Mouse (Mus musculus) lung, embryonic 15.5 days (tissue): Measurements from ENCODE around the gene Itih3. TPM values are rescaled to one million over a fixed set of nuclear protein-coding genes. Genes with fewer than 3 reads are reported as not detected.

Experiments used
- ATAC-seq: fragments of 200-750 bp; cut with Nextera tagmentation; 2 replicates; pipeline ENCODE4 v1.8.0; 2017; ENCODE audit warnings: moderate number of reproducible peaks, borderline replicate concordance; ENCODE audit not compliant: low FRiP score, low TSS enrichment; ENCODE audit errors: extremely low read depth
- H3K27ac ChIP-seq: fragments of 300-500 bp; sonication (generic); 2 replicates; pipeline ENCODE4 v1.5.1; 2015; ENCODE audit warnings: moderate library complexity, mild to moderate bottlenecking, inconsistent platforms
- H3K27me3 ChIP-seq: fragments of 300-500 bp; sonication (generic); 2 replicates; pipeline ENCODE4 v1.6.1; 2015; ENCODE audit warnings: inconsistent platforms
- H3K36me3 ChIP-seq: fragments of 300-500 bp; sonication (generic); 2 replicates; pipeline ENCODE4 v1.6.1; 2015; ENCODE audit warnings: inconsistent platforms
- H3K4me1 ChIP-seq: fragments of 300-500 bp; sonication (generic); 2 replicates; pipeline ENCODE4 v1.6.1; 2015; ENCODE audit warnings: inconsistent platforms
- H3K4me2 ChIP-seq: fragments of 300-500 bp; sonication (generic); 2 replicates; pipeline ENCODE4 v1.6.1; 2015; ENCODE audit warnings: inconsistent platforms, mild to moderate bottlenecking, moderate library complexity
- H3K4me3 ChIP-seq: fragments of 300-500 bp; sonication (generic); 2 replicates; pipeline ENCODE4 v1.5.1; 2015; ENCODE audit warnings: mild to moderate bottlenecking, inconsistent platforms
- H3K9ac ChIP-seq: fragments of 300-500 bp; sonication (generic); 2 replicates; pipeline ENCODE4 v1.6.1; 2015; ENCODE audit warnings: inconsistent platforms
- H3K9me3 ChIP-seq: fragments of 300-500 bp; sonication (generic); 2 replicates; pipeline ENCODE4 v1.6.1; 2016; ENCODE audit warnings: inconsistent platforms
- WGBS: fragments of 180-500 bp; shearing (Covaris S2); methylation state at CpG from one replicate; pipeline ENCODE4 v1.1.7; 2015; 5-methylcytosine and 5-hydroxymethylcytosine counted together
- polyA plus RNA-seq: library from polyadenylated mRNA; unstranded; fragments of >200 nt; fragmentation: Nextera tagmentation; extraction: Ambion mirVana; gene quantifications from 2 replicates; pipeline ENCODE4 v1.2.1, GENCODE M21; 2015

Gene Itih3
- polyA plus RNA-seq: 0.50 and 2.4 TPM in 2 replicates

DNA sequence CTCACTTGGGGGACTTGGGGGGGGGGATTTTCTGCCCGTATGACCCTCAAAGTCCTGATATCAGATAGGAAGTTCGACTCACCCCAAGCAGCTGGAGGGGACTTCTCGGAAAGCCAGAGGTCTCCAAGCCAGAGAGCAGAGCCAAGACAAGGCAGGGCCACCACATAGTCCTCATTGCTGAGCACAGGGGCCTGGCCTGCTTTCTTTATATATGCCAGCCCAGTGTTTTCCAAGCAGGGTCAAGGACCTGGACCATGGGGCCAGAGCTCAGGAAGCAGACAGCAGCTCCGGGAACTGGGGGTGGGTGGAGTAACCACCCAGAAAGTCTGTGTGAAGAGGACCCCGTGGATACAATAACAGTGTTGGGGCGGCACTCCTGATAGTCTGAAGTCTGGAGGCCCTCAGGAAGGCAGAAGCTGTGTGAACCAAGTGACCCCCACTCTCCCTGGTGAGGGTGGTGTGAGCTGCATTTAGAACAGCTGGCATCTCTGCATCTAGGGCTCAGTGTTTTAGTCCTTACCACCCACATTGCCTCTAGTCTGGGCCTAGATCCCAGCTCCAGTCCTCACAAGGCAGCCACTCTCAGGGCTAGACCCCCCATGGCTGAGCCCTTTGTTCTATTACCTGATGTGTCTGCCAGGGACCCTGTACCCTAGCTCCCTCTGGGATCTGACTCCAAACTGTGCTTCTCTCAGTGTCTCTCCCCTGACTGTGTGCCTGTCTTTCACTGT lies at the start of gene Itih3:
Gene Itih3, minus strand, starts transcription at position 386 of the 731 bp plus-strand sequence.
- no peak within 1 kb of the TSS for H3K9ac ChIP-seq
- H3K36me3 ChIP-seq: no peaks in the 10 kb centered on the region
- H3K27me3 ChIP-seq: no peaks in the 10 kb centered on the region
- no peak within 1 kb of the TSS for H3K4me3 ChIP-seq
- WGBS: 35% methylated on average over 6 of the region's 6 CpGs
- 0 out of 2 replicates have a peak, but pooled peaks have one; percentile 39 for ATAC-seq
- H3K9me3 ChIP-seq: no peaks in the 10 kb centered on the region
- H3K4me2 ChIP-seq: no peak within 1 kb of the TSS
- H3K4me1 ChIP-seq: 0 out of 2 replicates have a peak, but pooled peaks cover 12% of the 10 kb centered on the region
- no peak within 1 kb of the TSS for H3K27ac ChIP-seq

DNA sequence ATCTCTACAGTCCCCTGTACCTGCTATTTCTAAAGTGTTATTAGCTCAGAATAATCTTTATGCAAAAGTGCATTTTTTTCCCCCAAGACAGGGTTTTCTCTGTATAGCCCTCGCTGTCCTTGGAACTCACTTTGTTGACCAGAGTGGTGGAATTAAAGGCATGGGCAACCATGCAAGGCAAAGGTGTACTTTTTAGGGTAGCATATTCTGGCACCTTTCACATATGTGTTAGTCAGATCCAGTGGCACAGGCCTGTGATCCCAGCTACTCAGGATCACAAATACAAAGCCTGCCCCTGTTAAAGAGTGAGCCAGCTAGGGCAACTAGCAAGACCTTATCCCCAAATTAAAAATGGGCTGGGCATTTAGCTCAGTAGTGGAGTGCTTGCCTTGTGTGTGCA lies 36.8 kb upstream of the Itih3 start:
- Histone ChIP-seq H3K27ac (no peak overlapping the region), H3K9me3 (no peaks in the 10 kb centered on the region), H3K4me1 (no peaks in the 10 kb centered on the region), H3K4me2 (no peak overlapping the region), H3K4me3 (no peak overlapping the region), H3K9ac (no peak overlapping the region), H3K27me3 (no peaks in the 10 kb centered on the region), H3K36me3 (no peaks in the 10 kb centered on the region; the same call in 1 of the 2 replicates)
- WGBS: 89% methylated on average over 1 of the region's 1 CpGs
- ATAC-seq: no peak

DNA sequence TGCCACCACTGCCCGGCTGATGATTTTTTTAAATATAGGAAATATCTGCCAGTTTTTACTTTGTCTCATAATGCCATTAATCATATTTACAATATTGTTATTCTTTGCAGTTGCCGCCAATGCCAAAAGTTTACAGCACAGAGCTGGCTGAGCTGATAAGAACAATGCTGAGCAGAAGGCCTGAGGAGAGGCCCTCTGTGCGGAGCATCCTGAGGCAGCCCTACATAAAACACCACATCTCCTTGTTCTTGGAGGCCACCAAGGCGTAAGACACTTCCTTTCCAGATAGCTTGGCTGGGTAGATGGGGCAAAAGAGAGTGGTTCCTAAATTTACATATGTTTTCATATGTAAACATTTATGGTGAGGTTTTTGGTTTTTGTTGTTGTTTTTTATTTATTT lies 35.5 kb upstream of the Itih3 start:
- Histone ChIP-seq H3K9ac (no peak overlapping the region), H3K4me3 (no peak overlapping the region), H3K27ac (no peak overlapping the region), H3K4me2 (no peak overlapping the region), H3K27me3 (no peaks in the 10 kb centered on the region), H3K4me1 (no peaks in the 10 kb centered on the region), H3K9me3 (no peaks in the 10 kb centered on the region), H3K36me3 (no peaks in the 10 kb centered on the region; the same call in 1 of the 2 replicates)
- ATAC-seq: no peak
- WGBS: 84% methylated on average over 4 of the region's 4 CpGs

DNA sequence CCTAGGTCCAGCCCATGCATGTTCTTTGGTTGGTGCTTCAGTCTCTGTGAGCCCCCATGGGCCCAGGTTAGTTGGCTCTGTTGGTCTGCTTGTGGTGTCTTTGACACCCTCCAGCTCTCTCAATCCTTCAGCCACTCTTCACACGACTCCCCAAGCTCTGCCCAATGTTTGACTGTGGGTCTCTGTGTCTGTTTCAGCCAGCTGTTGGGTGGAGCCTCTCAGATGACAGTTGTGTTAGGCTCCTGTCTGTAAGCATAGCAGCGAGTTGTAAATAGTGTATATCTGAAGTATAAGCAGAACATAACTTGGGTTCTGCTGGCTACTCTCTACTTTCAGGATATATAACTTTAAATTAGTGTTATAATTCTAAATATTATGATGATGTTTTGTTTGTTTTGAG lies 35.0 kb upstream of the Itih3 start:
- no peak for ATAC-seq
- Histone ChIP-seq H3K27me3 (no peaks in the 10 kb centered on the region), H3K36me3 (no peaks in the 10 kb centered on the region; the same call in 1 of the 2 replicates), H3K4me3 (no peak overlapping the region), H3K9ac (no peak overlapping the region), H3K4me2 (no peak overlapping the region), H3K9me3 (no peaks in the 10 kb centered on the region), H3K4me1 (no peaks in the 10 kb centered on the region), H3K27ac (no peak overlapping the region)
- WGBS: 77% methylated on average over 2 of the region's 2 CpGs

DNA sequence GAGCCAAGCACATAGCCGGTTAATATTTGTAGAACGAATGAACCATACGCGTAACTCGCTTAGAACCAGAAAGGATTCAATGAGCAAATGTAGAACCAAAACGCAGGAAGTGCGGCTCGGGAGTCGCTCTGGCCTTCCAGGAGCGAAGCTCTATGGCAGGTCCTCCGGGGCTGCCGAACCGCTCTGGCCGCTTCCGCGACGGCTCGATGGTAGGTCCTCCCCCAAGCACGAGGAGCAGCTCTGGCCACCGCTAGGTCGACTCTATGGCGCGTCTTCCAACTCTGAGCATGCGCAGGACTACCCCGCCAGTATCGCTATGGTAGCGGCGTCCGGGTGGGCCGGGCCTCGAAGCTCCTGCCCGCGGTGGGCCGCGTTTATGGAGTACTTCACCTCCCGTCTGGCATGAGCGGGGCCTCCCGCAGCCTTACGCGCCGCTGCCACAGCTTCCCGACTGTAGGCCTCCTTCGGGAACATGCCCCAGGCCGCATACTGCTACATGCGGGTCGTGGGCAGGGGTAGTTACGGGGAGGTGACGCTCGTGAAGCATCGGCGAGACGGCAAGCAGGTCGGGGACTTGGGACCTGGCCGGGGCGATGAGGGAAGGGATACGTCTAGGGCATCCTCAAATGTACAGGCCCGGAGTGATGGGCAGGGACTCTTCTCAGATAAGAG lies 27.7 kb upstream of the Itih3 start, which contains the start of gene Nek4:
Gene Nek4, plus strand, starts transcription at position 224 of the 672 bp plus-strand sequence.
- H3K4me2 ChIP-seq: peak within 1 kb of the TSS; percentile 81
- no peaks in the 10 kb centered on the region for H3K36me3 ChIP-seq
- peak within 1 kb of the TSS; percentile 79 for H3K9ac ChIP-seq
- H3K27me3 ChIP-seq: no peaks in the 10 kb centered on the region
- H3K9me3 ChIP-seq: no peaks in the 10 kb centered on the region
- H3K4me3 ChIP-seq: peak within 1 kb of the TSS; percentile 87
- ATAC-seq: peak; percentile 99
- WGBS: under 1% methylated on average over 57 of the region's 57 CpGs
- peak within 1 kb of the TSS; percentile 57 for H3K27ac ChIP-seq
- peaks cover 4% of the 10 kb centered on the region; the same call in 1 of the 2 replicates for H3K4me1 ChIP-seq

DNA sequence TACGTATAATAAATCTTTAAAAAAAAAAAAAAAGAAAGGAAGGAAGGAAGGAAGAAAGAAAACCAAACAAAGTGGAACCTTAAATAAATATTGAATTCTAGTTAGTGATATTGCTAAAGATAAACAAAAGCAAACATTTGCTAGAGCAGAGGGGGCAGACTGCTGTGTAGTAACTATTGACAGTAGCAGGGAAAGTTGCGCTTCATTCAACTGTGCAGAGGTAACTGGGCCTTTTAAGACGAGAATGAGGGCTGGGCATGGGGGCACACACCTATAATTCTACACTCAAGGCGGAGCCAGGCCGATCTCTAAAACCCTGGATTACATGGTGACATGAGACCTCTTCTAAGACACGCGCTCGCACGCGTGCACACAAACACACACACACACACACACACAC lies 26.4 kb upstream of the Itih3 start:
- Histone ChIP-seq H3K4me2 (no peak overlapping the region), H3K4me1 (peaks cover 4% of the 10 kb centered on the region; the same call in 1 of the 2 replicates), H3K9me3 (no peaks in the 10 kb centered on the region), H3K36me3 (no peaks in the 10 kb centered on the region), H3K9ac (no peak overlapping the region), H3K27me3 (no peaks in the 10 kb centered on the region), H3K4me3 (no peak overlapping the region), H3K27ac (no peak overlapping the region)
- 89% methylated on average over 10 of the region's 10 CpGs for WGBS
- ATAC-seq: no peak

DNA sequence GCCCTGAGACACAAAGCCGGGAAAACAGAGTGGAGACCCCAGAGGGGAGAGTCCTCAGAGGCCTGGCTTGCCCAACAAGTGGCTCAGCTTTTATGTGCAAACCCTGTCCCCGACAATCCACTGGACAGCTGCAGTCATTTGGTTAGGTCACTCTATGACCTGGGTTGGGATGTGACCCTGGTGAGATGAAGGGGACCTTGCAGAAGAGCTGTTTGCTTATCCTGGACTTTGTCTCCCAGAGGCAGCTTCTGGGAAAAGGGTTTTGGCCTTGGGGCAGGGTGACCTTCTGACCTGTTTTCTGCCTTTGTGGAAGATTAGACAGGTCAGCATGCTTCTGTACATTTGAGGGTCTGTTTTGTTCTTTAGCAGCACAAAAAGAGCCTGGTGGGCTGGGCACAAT lies 21.2 kb upstream of the Itih3 start:
- Histone ChIP-seq H3K4me1 (no peaks in the 10 kb centered on the region), H3K9me3 (no peaks in the 10 kb centered on the region), H3K4me3 (no peak overlapping the region), H3K27me3 (no peaks in the 10 kb centered on the region), H3K4me2 (no peak overlapping the region), H3K27ac (no peak overlapping the region), H3K9ac (no peak overlapping the region), H3K36me3 (no peaks in the 10 kb centered on the region)
- no peak for ATAC-seq
- 83% methylated on average over 2 of the region's 2 CpGs for WGBS

DNA sequence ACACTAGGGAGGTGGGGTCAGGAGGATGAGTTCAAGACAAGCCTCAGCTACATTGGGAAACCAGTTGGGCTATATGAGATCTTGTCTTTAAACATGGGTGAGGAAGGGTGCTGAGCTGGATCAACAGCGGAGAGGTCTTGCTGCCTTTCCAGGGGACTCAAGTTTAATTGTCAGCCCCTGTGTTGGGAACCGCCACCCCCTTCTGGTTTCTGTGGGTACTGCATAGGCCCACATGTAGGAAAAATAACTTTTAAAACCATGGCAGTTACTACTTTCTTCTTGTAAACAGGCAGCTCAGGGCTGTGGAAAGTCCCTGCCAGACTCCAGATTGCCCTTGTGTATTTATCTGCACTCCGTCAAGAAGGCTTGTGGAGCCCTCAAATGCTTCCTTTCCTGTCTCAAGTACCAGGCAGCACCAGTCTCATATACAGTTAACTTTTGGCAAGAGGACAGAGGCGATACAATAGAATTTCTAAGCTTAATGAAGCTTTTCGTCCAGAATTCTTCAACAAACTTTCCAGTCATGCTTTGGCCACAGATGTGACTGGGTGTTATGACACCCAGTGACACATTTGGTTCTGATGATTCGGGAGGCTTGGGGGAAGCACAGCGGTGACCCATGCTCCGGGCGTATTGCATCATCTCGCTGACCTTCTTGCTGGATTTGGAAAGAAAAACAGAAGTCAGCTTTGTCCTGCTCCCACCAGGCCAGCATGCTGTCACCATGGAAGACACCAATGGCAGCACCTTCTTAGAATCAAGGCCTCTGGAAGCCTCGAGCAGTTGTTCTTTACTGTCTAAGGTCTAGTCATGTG lies 20.5 kb upstream of the Itih3 start:
- no peak overlapping the region for H3K27ac ChIP-seq
- H3K9ac ChIP-seq: no peak overlapping the region
- H3K27me3 ChIP-seq: no peaks in the 10 kb centered on the region
- no peak overlapping the region for H3K4me2 ChIP-seq
- WGBS: 54% methylated on average over 11 of the region's 11 CpGs
- H3K36me3 ChIP-seq: no peaks in the 10 kb centered on the region
- no peaks in the 10 kb centered on the region for H3K9me3 ChIP-seq
- H3K4me3 ChIP-seq: no peak overlapping the region
- ATAC-seq: peak; percentile 29; the same call in 1 of the 2 replicates
- no peaks in the 10 kb centered on the region for H3K4me1 ChIP-seq

DNA sequence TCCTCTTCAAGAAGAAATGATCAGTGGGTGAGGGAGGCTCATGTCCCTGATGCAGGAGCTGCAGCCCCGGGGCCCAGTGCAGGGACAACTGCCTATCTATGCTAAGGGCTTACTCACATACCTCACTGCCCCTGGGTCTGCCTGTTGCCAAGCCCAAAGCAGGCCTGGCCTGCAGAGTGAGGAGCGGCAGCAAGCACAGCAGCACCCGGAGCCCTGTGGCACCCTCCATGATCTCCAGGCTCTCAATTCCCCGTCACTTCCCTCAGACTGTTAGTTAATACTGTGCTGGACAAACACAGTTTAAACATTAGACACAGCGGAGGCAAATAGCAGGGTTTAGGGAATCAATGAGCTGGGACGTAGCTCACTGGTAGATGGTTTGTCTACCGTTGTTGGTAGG lies 19.5 kb upstream of the Itih3 start, which contains the start of gene Itih1:
Gene Itih1, minus strand, starts transcription at position 252 of the 400 bp plus-strand sequence.
- H3K4me3 ChIP-seq: no peak within 1 kb of the TSS
- H3K27ac ChIP-seq: no peak within 1 kb of the TSS
- no peaks in the 10 kb centered on the region for H3K4me1 ChIP-seq
- H3K27me3 ChIP-seq: no peaks in the 10 kb centered on the region
- H3K4me2 ChIP-seq: no peak within 1 kb of the TSS
- H3K36me3 ChIP-seq: no peaks in the 10 kb centered on the region
- WGBS: 79% methylated on average over 7 of the region's 7 CpGs
- no peaks in the 10 kb centered on the region for H3K9me3 ChIP-seq
- no peak for ATAC-seq
- H3K9ac ChIP-seq: no peak within 1 kb of the TSS

DNA sequence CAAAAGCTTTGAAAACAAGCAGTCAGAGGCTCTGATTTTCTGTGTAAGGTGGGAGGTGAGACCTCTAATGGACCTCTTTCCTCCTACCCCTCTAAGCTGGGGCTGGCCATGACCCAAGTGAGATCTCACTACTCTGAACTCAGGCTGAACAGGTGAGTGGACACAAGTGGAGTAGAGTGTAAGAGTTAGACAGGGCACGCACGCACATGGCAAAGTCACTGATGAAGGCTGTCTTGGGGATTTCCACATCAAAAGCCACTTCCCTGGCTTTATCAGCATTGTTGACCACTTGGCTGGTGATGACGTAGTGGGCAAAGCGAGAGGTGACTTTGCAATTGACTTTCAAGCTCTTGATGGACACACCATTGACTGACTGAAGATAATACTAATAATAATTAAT lies 18.7 kb upstream of the Itih3 start:
- Histone ChIP-seq H3K4me2 (no peak overlapping the region), H3K9ac (no peak overlapping the region), H3K9me3 (no peaks in the 10 kb centered on the region), H3K4me3 (no peak overlapping the region), H3K36me3 (no peaks in the 10 kb centered on the region), H3K4me1 (no peaks in the 10 kb centered on the region), H3K27me3 (0 out of 2 replicates have a peak, but pooled peaks cover 4% of the 10 kb centered on the region), H3K27ac (no peak overlapping the region)
- ATAC-seq: no peak
- WGBS: 83% methylated on average over 4 of the region's 4 CpGs

DNA sequence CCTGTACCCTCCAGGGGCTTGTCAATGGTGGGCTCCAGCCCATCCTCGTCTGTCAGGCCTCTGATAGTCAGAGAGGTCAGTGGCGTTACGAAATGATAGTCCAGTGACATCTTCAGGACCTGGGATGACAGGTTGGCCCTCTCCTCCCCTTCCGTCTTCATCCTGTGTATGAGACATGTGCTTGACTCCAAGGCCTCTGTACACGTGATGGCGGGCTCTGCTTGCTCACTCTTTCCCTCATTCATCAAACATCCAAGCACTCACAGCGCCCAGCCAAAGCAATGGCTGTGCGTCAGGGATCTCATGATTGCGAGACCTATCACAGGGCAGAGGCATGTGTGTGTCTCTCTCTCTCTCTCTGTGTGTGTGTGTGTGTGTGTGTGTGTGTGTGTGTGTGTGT lies 9.8 kb upstream of the Itih3 start:
- WGBS: 75% methylated on average over 9 of the region's 9 CpGs

More for the DNA sequence above, 9.8 kb upstream of the Itih3 start:
- no peaks in the 10 kb centered on the region for H3K4me1 ChIP-seq
- no peak overlapping the region for H3K4me3 ChIP-seq
- H3K36me3 ChIP-seq: no peaks in the 10 kb centered on the region
- no peak for ATAC-seq
- H3K27ac ChIP-seq: no peak overlapping the region
- no peak overlapping the region for H3K4me2 ChIP-seq
- H3K9me3 ChIP-seq: no peaks in the 10 kb centered on the region
- 0 out of 2 replicates have a peak, but pooled peaks cover 4% of the 10 kb centered on the region for H3K27me3 ChIP-seq
- H3K9ac ChIP-seq: no peak overlapping the region
